Mouse (Mus musculus) hindbrain, embryonic 13.5 days (tissue): ENCODE measurements around the gene Kcnab2. TPM values are rescaled to one million over a fixed set of nuclear protein-coding genes. Genes with fewer than 3 reads are reported as not detected.

Experiments used
- ATAC-seq: fragments of 200-750 bp; cut with Nextera tagmentation; 2 replicates; pipeline ENCODE4 v1.8.0; 2017; ENCODE audit warnings: moderate TSS enrichment; ENCODE audit not compliant: low FRiP score
- H3K27ac ChIP-seq: fragments of 300-500 bp; sonication (generic); 2 replicates; pipeline ENCODE4 v1.5.1; 2015; ENCODE audit warnings: inconsistent platforms, mild to moderate bottlenecking, moderate library complexity
- H3K27me3 ChIP-seq: fragments of 300-500 bp; sonication (generic); 2 replicates; pipeline ENCODE4 v1.6.1; 2015; ENCODE audit warnings: mild to moderate bottlenecking, inconsistent platforms
- H3K36me3 ChIP-seq: fragments of 300-500 bp; sonication (generic); 2 replicates; pipeline ENCODE4 v1.6.1; 2015; ENCODE audit warnings: mild to moderate bottlenecking, inconsistent platforms
- H3K4me1 ChIP-seq: fragments of 300-500 bp; sonication (generic); replicated peaks from 2 replicates; pipeline ENCODE4 v1.6.1; 2015; ENCODE audit warnings: inconsistent platforms
- H3K4me2 ChIP-seq: fragments of 300-500 bp; sonication (generic); 2 replicates; pipeline ENCODE4 v1.6.1; 2015; ENCODE audit warnings: inconsistent platforms, mild to moderate bottlenecking, moderate library complexity
- H3K4me3 ChIP-seq: fragments of 300-500 bp; sonication (generic); 2 replicates; pipeline ENCODE4 v1.5.1; 2015; ENCODE audit warnings: mild to moderate bottlenecking, inconsistent platforms
- H3K9ac ChIP-seq: fragments of 300-500 bp; sonication (generic); 2 replicates; pipeline ENCODE4 v1.6.1; 2015; ENCODE audit warnings: mild to moderate bottlenecking, inconsistent platforms
- H3K9me3 ChIP-seq: fragments of 300-500 bp; sonication (generic); 2 replicates; pipeline ENCODE4 v1.6.1; 2016; ENCODE audit warnings: inconsistent platforms
- WGBS: fragments of 180-500 bp; shearing (Covaris S2); methylation state at CpG from one replicate; pipeline ENCODE4 v1.1.7; 2015; 5-methylcytosine and 5-hydroxymethylcytosine counted together
- polyA plus RNA-seq: library from polyadenylated mRNA; unstranded; fragments of >200 nt; fragmentation: Nextera tagmentation; extraction: Ambion mirVana; gene quantifications from 2 replicates; pipeline ENCODE4 v1.2.1, GENCODE M21; 2015

Kcnab2 gene
- polyA plus RNA-seq, 1 experiment from 2014 or later = 26.2 TPM

DNA sequence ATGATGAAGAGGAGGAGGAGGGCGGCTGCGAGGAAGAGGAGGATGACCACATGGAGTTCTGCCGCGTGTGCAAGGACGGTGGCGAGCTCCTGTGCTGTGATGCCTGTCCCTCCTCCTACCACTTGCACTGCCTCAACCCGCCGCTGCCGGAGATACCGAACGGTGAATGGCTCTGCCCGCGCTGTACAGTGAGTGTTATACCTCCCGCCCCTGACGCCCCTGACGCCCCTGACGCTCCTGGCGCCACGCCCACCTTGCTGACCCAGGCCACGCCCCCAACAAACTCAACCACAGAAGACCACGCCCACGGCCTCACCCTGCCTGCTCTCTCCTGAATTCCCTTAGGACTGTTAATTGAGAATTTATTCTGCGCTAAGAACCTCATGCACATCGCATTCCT lies 116.8 kb downstream of the Kcnab2 start:
- peaks cover 26% of the 10 kb centered on the region for H3K4me1 ChIP-seq
- H3K9me3 ChIP-seq = no peaks in the 10 kb centered on the region
- H3K36me3 ChIP-seq = peaks cover 55% of the 10 kb centered on the region
- H3K27ac ChIP-seq = no peak overlapping the region
- peaks cover 73% of the 10 kb centered on the region for H3K27me3 ChIP-seq
- WGBS = 2% methylated on average over 24 of the region's 24 CpGs
- ATAC-seq = no peak
- H3K4me3 ChIP-seq = no peak overlapping the region
- H3K4me2 ChIP-seq = peak overlapping the region; percentile 34
- peak overlapping the region; percentile 39; the same call in 1 of the 2 replicates for H3K9ac ChIP-seq

DNA sequence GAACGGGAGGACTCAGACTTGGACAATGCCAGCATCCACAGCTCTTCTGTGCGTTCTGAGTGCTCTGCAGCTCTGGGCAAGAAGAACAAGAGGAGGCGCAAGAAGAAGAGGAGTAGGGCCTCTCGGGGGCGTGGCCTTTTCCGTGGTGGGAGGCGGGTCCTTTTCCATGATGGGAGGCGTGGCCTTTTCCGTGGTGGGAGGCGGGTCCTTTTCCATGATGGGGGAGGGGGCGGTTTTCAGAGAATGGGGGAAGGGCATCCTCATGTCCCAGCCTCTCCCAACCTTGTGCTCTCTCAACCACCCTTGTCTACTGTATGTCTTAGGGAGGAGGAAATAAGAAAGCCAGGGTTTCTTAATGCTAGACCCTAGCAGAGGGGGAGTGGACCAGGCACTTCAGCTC lies 118.0 kb downstream of the Kcnab2 start:
- no peak overlapping the region for H3K4me3 ChIP-seq
- H3K9ac ChIP-seq = no peak overlapping the region
- no peaks in the 10 kb centered on the region for H3K9me3 ChIP-seq
- peaks cover 60% of the 10 kb centered on the region for H3K36me3 ChIP-seq
- no peak overlapping the region for H3K27ac ChIP-seq
- peaks cover 15% of the 10 kb centered on the region for H3K4me1 ChIP-seq
- ATAC-seq = no peak
- H3K27me3 ChIP-seq = peaks cover 70% of the 10 kb centered on the region
- 8% methylated on average over 11 of the region's 11 CpGs for WGBS
- H3K4me2 ChIP-seq = no peak overlapping the region

DNA sequence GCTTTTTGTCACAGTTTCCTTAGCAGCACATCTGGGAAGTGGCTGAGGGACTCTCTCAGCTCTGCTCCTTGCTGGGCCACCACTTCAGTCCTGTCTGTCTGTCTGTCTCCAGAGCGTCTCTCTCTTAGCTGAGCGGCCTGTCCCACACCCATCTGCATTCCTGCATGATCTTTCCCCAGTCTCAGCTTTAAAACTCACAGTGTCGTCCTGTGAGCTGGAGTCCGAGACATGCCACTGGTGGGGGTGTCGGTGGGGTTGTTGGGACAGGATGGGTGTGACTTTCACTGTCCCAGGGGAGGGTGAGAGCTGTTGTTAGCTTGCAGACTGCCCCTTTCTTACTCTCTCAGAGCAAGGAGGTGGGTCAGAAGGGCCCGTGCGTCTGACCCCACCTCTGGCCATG lies 122.0 kb downstream of the Kcnab2 start:
- Histone ChIP-seq H3K4me3 (no peak overlapping the region), H3K4me1 (peaks cover 24% of the 10 kb centered on the region), H3K9me3 (no peaks in the 10 kb centered on the region), H3K9ac (no peak overlapping the region), H3K27ac (no peak overlapping the region), H3K4me2 (no peak overlapping the region), H3K36me3 (peaks cover 41% of the 10 kb centered on the region), H3K27me3 (peaks cover 75% of the 10 kb centered on the region)
- WGBS = 87% methylated on average over 7 of the region's 7 CpGs
- ATAC-seq = no peak

DNA sequence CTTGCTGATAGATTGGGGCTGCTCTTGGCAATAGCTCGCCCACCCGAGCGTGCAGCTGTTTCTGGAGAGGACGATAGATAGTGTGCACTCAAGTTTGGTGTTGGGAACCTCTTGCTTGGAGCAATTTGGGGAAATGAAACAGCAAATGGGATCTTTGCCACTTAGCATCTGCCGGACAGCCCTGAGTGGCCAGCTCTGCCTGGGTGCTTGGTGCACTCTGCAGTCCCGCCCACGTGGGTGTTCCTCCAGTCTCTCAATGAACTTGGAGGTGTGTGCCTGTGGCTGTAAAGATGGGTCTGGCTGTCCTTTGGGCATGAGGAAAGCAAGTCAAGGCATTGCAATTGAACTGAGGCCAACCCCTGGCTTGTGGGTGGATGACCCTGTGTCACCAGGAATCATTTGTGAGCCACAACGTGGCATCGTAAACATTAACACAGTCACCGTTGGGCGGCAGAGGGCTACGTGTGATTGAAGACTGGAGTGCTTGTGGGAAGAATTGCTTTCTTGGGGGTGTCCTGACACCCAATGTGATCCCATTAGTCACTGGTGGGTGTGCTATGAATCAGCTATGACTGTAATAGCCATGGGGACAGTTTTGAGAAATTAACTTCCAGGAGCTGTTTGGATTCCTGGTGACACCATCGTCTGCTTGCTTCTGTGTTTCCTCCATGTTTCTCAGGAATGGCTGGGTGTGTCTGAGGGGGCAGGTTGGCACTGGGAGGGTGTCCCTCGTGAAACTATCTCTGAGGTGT lies 123.6 kb downstream of the Kcnab2 start:
- WGBS = 71% methylated on average over 14 of the region's 14 CpGs
- no peak overlapping the region for H3K27ac ChIP-seq
- peaks cover 36% of the 10 kb centered on the region for H3K4me1 ChIP-seq
- H3K9me3 ChIP-seq = no peaks in the 10 kb centered on the region
- peaks cover 63% of the 10 kb centered on the region for H3K27me3 ChIP-seq
- H3K4me3 ChIP-seq = no peak overlapping the region
- no peak for ATAC-seq
- H3K9ac ChIP-seq = no peak overlapping the region
- H3K4me2 ChIP-seq = no peak overlapping the region
- peaks cover 37% of the 10 kb centered on the region for H3K36me3 ChIP-seq

DNA sequence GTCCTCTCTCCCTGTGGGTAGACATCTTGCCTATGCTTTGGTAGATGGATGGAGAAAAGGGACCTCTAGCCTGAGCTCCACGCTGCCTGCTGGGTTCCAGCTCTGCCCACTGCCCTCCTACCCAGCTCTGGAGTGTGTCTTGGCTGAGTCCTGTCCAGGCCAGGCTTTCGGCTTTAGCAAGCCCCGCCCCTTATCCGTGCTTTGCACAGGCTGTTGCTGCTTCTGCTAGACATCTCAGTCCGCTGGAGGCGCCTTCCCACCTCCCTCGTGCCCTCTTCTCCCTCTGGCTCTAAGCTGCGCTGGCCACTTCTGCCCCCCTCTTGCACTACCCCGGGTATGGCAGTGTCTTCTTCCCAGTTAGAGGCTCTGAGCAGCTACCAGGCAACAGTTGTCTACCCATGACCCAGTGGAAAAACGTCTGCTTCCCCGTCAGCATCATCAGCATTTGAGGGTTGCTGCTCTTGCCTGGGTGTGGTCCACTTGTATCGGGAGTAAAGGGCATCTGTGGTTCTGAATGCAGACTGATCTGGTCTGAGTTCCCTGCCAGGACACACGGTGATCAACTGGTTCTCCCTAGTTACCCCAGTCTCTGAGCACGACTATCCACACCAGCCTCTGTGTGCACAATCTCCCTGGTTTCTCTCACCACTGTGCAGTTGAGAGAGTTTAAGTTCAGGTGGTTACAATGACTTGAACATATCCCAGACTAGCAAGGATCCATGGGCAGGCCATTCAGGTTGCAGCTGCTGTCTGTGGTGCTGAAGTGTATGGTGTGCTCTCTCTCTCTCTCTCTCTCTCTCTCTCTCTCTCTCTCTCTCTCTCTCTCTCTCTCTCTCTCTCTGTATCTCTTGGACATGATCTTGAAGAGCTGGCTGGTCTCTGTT lies 126.0 kb downstream of the Kcnab2 start:
- H3K4me1 ChIP-seq = peaks cover 44% of the 10 kb centered on the region
- H3K9me3 ChIP-seq = no peaks in the 10 kb centered on the region
- peaks cover 58% of the 10 kb centered on the region for H3K27me3 ChIP-seq
- no peak overlapping the region for H3K4me3 ChIP-seq
- peak overlapping the region; percentile 29; the same call in 1 of the 2 replicates for H3K9ac ChIP-seq
- no peak for ATAC-seq
- peak overlapping the region; percentile 94 for H3K27ac ChIP-seq
- 12% methylated on average over 14 of the region's 14 CpGs for WGBS
- H3K36me3 ChIP-seq = peaks cover 18% of the 10 kb centered on the region
- peak overlapping the region; percentile 2; the same call in 1 of the 2 replicates for H3K4me2 ChIP-seq

DNA sequence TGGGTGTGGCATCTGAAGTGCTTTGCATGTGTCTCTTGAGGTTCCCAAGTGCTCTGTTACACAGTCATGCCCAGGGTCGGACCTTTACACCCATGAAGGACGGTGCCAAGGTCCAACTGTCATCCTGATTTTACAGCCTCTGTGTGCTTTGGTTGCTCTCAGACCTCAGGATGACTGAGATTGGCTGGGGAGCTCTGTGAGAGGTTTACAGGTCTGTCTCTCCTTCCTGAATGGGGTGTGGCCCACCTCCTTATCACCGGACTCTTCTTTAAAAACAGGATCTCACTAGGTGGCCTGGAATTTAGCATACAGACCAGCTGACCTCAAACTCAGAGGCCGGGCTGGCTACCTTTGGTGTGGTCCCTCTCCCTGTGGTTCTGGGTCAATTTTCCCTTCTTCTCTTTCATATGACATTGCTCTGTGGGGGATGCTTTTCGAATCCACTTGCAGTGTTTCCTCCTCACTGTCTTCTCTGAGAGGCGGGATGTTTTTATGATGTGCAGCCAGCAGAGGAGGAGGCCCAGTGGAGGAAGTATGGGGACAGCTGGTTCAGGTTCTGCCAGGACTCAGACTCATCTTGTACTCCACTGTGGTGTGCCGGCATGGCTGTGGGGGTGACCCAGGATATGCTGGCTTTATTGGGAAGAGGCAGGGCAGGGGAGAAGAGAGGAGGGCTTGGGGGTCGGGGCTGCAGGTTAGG lies 126.8 kb downstream of the Kcnab2 start:
- Histone ChIP-seq H3K36me3 (peaks cover 13% of the 10 kb centered on the region), H3K4me2 (peak overlapping the region; percentile 50), H3K9ac (peak overlapping the region; percentile 30), H3K9me3 (no peaks in the 10 kb centered on the region), H3K27me3 (peaks cover 56% of the 10 kb centered on the region), H3K4me1 (peaks cover 44% of the 10 kb centered on the region), H3K27ac (peak overlapping the region; percentile 94), H3K4me3 (no peak overlapping the region)
- WGBS = 35% methylated on average over 8 of the region's 8 CpGs
- no peak for ATAC-seq

DNA sequence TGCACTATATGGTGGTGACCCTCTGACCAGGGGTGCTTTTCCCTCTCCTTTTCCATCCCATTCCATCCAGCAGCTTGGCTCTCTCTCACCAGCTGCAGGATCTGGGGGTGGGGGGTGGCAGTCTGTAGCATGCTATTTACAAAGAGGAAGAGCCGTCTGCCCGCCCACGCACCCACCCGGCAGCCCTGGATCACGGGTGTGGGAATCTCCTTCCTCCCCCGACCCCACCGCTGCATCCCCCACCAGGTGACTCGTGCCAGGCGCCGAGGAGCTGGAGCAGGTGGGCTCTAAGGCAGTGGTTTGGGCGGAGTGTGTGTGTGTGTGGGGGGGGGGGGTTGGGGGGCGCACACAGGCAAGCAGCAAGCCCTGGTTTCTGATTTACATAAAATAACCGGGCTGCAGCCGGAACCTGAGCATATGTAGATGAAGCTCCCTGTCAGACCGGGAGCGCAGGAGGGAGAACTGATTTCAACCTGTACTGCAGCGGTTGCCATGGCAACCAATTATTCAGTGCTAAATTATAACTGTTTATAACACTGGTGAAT lies 127.8 kb downstream of the Kcnab2 start:
- 8% methylated on average over 16 of the region's 17 CpGs for WGBS
- peaks cover 57% of the 10 kb centered on the region for H3K27me3 ChIP-seq

DNA sequence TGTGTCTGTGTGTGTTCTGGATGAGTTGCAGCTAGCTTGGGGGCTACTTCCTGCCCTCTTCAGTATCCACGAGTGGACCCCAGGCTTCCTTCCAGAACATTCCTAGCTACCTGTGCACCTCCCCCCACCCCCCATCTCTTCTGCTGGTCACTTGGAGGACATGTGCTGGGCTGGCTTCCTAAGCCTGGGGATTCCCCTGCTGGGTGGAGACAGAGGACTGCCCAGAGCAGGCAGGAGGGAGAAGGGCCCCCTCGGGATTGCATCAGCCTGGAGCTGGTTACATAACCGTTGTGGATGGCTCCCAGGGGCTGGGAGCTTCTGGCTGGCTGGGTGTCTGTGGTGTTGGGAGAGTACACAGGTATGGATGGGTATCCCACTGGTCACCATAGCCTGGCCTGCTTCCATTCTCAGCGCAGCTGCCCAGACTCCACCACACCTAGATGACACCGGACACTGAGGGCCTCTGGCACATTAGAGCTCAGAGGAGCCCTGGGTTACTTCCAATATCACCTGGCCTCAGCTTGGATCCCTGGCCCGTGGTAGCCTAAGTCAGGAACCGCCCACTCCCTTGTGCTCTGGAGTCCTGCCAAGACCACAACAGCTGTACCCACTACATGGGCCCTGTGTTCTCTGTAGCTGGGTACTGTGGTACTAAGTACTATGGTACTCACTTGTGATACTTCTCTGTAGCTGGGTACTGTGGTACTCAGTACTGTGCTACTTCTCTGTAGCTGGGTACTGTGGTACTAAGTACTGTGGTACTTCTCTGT lies 132.4 kb downstream of the Kcnab2 start:
- H3K9ac ChIP-seq = 0 out of 2 replicates have a peak overlapping the region, but pooled peaks have one; percentile 24
- peaks cover 55% of the 10 kb centered on the region for H3K4me1 ChIP-seq
- 60% methylated on average over 7 of the region's 7 CpGs for WGBS

More for the DNA sequence above, 127.8 kb downstream of the Kcnab2 start:
- peak overlapping the region; percentile 72 for H3K9ac ChIP-seq
- H3K4me3 ChIP-seq = peak overlapping the region; percentile 24
- peaks cover 49% of the 10 kb centered on the region for H3K4me1 ChIP-seq
- H3K9me3 ChIP-seq = no peaks in the 10 kb centered on the region
- ATAC-seq = peak; percentile 74
- peaks cover 7% of the 10 kb centered on the region for H3K36me3 ChIP-seq
- peak overlapping the region; percentile 94 for H3K27ac ChIP-seq
- H3K4me2 ChIP-seq = peak overlapping the region; percentile 50

DNA sequence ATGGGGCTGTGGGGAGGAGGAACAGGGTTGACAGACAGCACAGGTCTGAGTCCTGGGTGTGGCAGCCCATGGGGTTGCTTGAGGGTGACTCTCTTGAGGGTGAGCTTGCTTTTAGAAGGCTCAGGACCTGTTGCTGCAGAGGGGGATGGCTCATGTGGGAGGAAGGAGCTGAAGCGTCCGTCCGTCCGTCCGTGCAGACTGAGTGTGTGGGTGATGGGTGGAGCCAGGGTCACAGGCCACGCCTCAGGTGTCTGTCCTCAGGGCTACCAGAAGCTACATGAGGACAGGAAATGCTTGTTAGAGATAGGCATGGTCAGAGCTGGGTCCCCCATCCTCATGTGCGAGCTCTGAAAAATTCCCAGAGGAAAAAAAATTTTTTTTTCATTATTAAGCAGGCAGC lies 133.0 kb downstream of the Kcnab2 start:
- H3K4me1 ChIP-seq = peaks cover 55% of the 10 kb centered on the region
- H3K9ac ChIP-seq = no peak overlapping the region
- H3K36me3 ChIP-seq = no peaks in the 10 kb centered on the region
- H3K27ac ChIP-seq = no peak overlapping the region
- H3K27me3 ChIP-seq = peaks cover 44% of the 10 kb centered on the region
- ATAC-seq = no peak
- no peaks in the 10 kb centered on the region for H3K9me3 ChIP-seq
- H3K4me2 ChIP-seq = no peak overlapping the region
- 60% methylated on average over 7 of the region's 7 CpGs for WGBS
- no peak overlapping the region for H3K4me3 ChIP-seq

More for the DNA sequence above, 132.4 kb downstream of the Kcnab2 start:
- no peaks in the 10 kb centered on the region for H3K36me3 ChIP-seq
- H3K27me3 ChIP-seq = peaks cover 37% of the 10 kb centered on the region
- H3K4me2 ChIP-seq = no peak overlapping the region
- H3K27ac ChIP-seq = no peak overlapping the region
- H3K9me3 ChIP-seq = no peaks in the 10 kb centered on the region
- H3K4me3 ChIP-seq = no peak overlapping the region
- ATAC-seq = no peak

DNA sequence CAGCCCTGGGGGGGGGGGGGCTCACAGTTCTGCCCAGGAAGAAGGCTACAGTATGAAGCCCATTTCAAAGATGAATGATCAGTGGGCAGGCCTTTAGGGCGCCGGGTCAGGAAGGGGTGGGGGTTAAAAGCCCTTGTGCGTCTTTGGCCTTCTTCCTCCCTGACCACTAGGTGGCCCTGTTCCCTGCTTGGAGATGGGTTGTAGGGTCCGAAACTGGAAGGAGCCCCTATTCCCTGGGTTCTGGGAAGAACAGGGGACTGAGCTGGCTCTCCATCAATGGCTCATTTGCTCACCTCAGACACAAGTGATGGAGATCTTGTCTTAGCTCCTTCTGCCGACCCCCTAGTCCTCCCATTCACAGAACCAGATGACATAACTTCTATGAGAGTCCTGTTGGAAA lies 134.4 kb downstream of the Kcnab2 start:
- H3K4me3 ChIP-seq = no peak overlapping the region
- WGBS = 17% methylated on average over 5 of the region's 5 CpGs
- no peak overlapping the region for H3K4me2 ChIP-seq
- H3K27me3 ChIP-seq = peaks cover 41% of the 10 kb centered on the region
- H3K27ac ChIP-seq = no peak overlapping the region
- peak overlapping the region; percentile 29; the same call in 1 of the 2 replicates for H3K9ac ChIP-seq
- H3K9me3 ChIP-seq = no peaks in the 10 kb centered on the region
- no peak for ATAC-seq
- peaks cover 54% of the 10 kb centered on the region for H3K4me1 ChIP-seq
- H3K36me3 ChIP-seq = no peaks in the 10 kb centered on the region
